Mouse (Mus musculus) cerebellum, adult 2 months (tissue): ENCODE data around the gene Garem2. TPM values are rescaled to one million over a fixed set of nuclear protein-coding genes. Genes with fewer than 3 reads are reported as not detected.

ENCODE experiments used
- DNase-seq, 2 experiments: peaks; one replicate each; pipeline ENCODE4 v3.0.0; 2021
- H3K27ac ChIP-seq: fragments of 200-500 bp; 2 replicates; pipeline ENCODE4 v1.5.1; 2012; ENCODE audit warnings: low read length, control low read depth, inconsistent platforms; ENCODE audit not compliant: insufficient read depth
- H3K27me3 ChIP-seq: fragments of 200-500 bp; 2 replicates; pipeline ENCODE4 v1.6.1; 2012; ENCODE audit warnings: inconsistent platforms, mild to moderate bottlenecking, low read length, moderate library complexity; ENCODE audit not compliant: control insufficient read depth, insufficient read depth
- H3K4me1 ChIP-seq: fragments of 200-500 bp; 2 replicates; pipeline ENCODE4 v1.6.1; 2011; ENCODE audit warnings: low read length; ENCODE audit not compliant: control insufficient read depth, insufficient read depth
- H3K4me3 ChIP-seq: fragments of 200-500 bp; replicated peaks from 2 replicates; pipeline ENCODE3; 2011; ENCODE audit warnings: mild to moderate bottlenecking, low read depth, low read length, control low read depth; ENCODE audit not compliant: insufficient read depth
- CTCF ChIP-seq: fragments of 200-500 bp; IDR thresholded peaks from 2 replicates; pipeline ENCODE4 v1.5.1; 2011; ENCODE audit warnings: low read depth, mild to moderate bottlenecking, control low read depth, low read length, moderate library complexity, borderline replicate concordance; ENCODE audit not compliant: insufficient read depth
- POLR2A ChIP-seq: fragments of 200-500 bp; IDR thresholded peaks from 2 replicates; pipeline ENCODE4 v1.6.1; 2011; ENCODE audit warnings: low read length, control low read depth, borderline replicate concordance; ENCODE audit not compliant: insufficient read depth
- WGBS: fragments of 180-500 bp; shearing (Covaris S2); methylation state at CpG from one replicate; pipeline ENCODE4 v1.1.7; 2018; 5-methylcytosine and 5-hydroxymethylcytosine counted together
- polyA plus RNA-seq: library from polyadenylated mRNA; depleted of rRNA; stranded (reverse); fragments of >200 nt; gene quantifications from 2 replicates; pipeline ENCODE4 v1.2.3, GENCODE M21; 2012

Gene Garem2
- polyA plus RNA-seq, 1 experiment, result 25.6 TPM

DNA sequence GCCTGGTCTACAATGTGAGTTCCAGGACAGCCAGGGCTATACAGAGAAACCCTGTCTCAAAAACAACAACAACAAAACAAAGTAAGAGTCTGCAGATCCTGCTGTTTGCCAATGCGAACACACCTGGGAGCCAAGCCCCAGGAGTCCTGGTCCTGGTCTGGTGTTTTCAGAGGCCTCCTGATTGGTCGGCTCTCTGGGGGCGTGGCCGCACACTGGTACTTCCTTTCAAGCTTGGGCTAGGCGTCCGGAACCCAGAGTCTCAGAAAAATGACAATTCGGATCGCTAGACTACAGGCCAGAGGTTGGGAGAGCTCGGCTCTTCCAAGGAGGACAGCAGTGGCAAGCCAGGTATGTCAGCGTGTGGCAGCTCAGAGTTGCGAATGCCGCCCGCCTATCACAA is 12.3 kb upstream of the Garem2 start:
- no peak overlapping the region for H3K4me3 ChIP-seq
- no peak overlapping the region for H3K27ac ChIP-seq
- no peaks in the 10 kb centered on the region for H3K27me3 ChIP-seq
- WGBS, result 66% methylated on average over 13 of the region's 13 CpGs
- TF ChIP-seq POLR2A (no peak), CTCF (no peak)
- H3K4me1 ChIP-seq, result peaks cover 7% of the 10 kb centered on the region
- no peak for DNase-seq

DNA sequence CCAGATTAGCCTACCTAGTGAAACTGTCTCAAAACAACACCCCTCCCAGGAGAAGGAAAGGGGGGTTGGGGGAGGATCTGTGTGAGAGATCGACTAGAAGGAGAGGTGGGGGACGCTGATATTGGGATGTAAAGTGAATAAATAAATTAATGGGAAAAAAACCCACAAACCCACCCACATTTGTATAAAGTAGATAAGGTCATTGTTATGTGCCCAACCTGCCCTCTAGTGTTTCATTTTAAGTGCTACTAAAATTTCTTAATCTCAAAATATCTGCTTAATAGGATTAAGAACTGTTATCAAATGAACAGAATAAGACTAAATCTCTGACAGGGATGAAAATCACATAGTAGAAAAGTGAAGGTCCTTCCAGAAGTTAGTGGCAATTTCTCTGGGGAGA is 10.6 kb upstream of the Garem2 start:
- TF ChIP-seq CTCF (no peak), POLR2A (no peak)
- H3K4me3 ChIP-seq, result no peak overlapping the region
- no peak overlapping the region for H3K27ac ChIP-seq
- peaks cover 7% of the 10 kb centered on the region for H3K4me1 ChIP-seq
- H3K27me3 ChIP-seq, result no peaks in the 10 kb centered on the region
- DNase-seq, result no peak
- 62% methylated on average over 2 of the region's 2 CpGs for WGBS

GRCm38 (mm10) chr5:30095731-30096130 is 9.2 kb upstream of the Garem2 start:
- TF ChIP-seq POLR2A (no peak), CTCF (no peak)
- Histone ChIP-seq H3K4me3 (no peak overlapping the region), H3K4me1 (peaks cover 7% of the 10 kb centered on the region), H3K27ac (no peak overlapping the region), H3K27me3 (no peaks in the 10 kb centered on the region)
- 32% methylated on average over 6 of the region's 6 CpGs for WGBS
- DNase-seq, result peak; percentile 53 to 70

DNA sequence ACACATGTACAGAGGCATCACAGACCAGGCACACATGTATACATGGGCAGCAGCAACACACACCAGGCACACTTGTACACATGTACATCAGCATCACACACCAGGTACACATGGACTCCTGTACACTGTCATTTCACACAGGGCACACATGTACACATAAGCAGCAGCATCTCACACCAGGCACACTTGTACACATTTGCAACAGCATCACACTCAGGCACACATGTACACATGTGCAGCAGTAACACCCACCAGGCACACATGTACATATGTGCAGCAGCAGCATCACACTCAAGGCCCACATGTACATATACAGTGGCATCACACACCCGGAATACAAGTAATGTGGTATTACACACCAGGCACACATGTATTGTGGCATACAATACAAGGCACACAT is 6.7 kb upstream of the Garem2 start:
- WGBS, result 95% methylated on average over 1 of the region's 1 CpGs

GRCm38 (mm10) chr5:30103340-30103739 is 1.6 kb upstream of the Garem2 start:
- H3K4me1 ChIP-seq, result no peaks in the 10 kb centered on the region
- no peak overlapping the region for H3K4me3 ChIP-seq
- peaks cover 7% of the 10 kb centered on the region; the same call in 1 of the 2 replicates for H3K27me3 ChIP-seq
- TF ChIP-seq POLR2A, result no peak
- no peak for TF ChIP-seq CTCF
- H3K27ac ChIP-seq, result no peak overlapping the region
- WGBS, result 73% methylated on average over 3 of the region's 3 CpGs
- no peak for DNase-seq

More for the DNA sequence above, 6.7 kb upstream of the Garem2 start:
- H3K27me3 ChIP-seq, result no peaks in the 10 kb centered on the region
- no peak for TF ChIP-seq CTCF
- no peak for TF ChIP-seq POLR2A
- H3K4me1 ChIP-seq, result peaks cover 7% of the 10 kb centered on the region
- DNase-seq, result no peak
- no peak overlapping the region for H3K27ac ChIP-seq
- H3K4me3 ChIP-seq, result no peak overlapping the region

DNA sequence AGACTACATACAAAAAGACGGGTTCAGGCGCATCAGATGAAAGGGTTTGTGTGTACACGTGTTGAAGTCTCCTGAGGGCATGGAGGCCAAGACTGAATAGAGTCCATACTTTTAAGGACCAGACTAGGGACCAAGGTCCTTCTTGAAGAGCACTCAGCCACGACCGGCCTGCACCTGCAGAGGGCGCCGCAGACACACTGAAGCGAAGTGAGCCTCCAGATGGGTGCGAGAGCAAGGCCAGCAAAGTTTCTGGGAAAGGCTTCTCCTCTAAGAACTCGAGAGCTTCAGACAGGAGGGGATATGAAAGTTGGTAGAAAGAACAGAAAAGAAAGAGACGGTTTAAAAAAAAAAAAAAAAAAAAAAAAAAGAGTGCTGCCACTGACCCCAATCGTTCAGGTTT is 622 bp upstream of the Garem2 start:
- WGBS, result 5% methylated on average over 12 of the region's 12 CpGs
- peak; percentile 37 to 46 for DNase-seq
- Histone ChIP-seq H3K4me1 (no peaks in the 10 kb centered on the region), H3K27me3 (peaks cover 7% of the 10 kb centered on the region; the same call in 1 of the 2 replicates), H3K4me3 (no peak overlapping the region), H3K27ac (no peak overlapping the region)
- TF ChIP-seq POLR2A (no peak), CTCF (peak; percentile 66)

- Histone ChIP-seq H3K27ac (peak within 1 kb of the TSS; percentile 1; the same call in 1 of the 2 replicates), H3K4me1 (no peaks in the 10 kb centered on the region), H3K27me3 (peaks cover 7% of the 10 kb centered on the region; the same call in 1 of the 2 replicates), H3K4me3 (peak within 1 kb of the TSS; percentile 50)
- DNase-seq, result peak in 1 of 2 experiments; percentile 38
- WGBS, result 3% methylated on average over 29 of the region's 29 CpGs
- TF ChIP-seq CTCF (no peak), POLR2A (no peak)
Observed at GRCm38 (mm10) chr5:30105668-30106300, 823 bp downstream of the Garem2 start, which contains the start of gene 3110082J24Rik. Gene 3110082J24Rik, minus strand, starts transcription at chr5:30106086.

GRCm38 (mm10) chr5:30106756-30107155 is 1.8 kb downstream of the Garem2 start:
- H3K4me1 ChIP-seq, result no peaks in the 10 kb centered on the region
- TF ChIP-seq POLR2A, result no peak
- no peak for TF ChIP-seq CTCF
- 47% methylated on average over 2 of the region's 2 CpGs for WGBS
- H3K27ac ChIP-seq, result no peak overlapping the region
- peaks cover 7% of the 10 kb centered on the region; the same call in 1 of the 2 replicates for H3K27me3 ChIP-seq
- no peak overlapping the region for H3K4me3 ChIP-seq
- no peak for DNase-seq

GRCm38 (mm10) chr5:30107186-30107585 is 2.2 kb downstream of the Garem2 start:
- peaks cover 7% of the 10 kb centered on the region; the same call in 1 of the 2 replicates for H3K27me3 ChIP-seq
- no peak overlapping the region for H3K4me3 ChIP-seq
- H3K27ac ChIP-seq, result no peak overlapping the region
- 20% methylated on average over 7 of the region's 7 CpGs for WGBS
- no peak for TF ChIP-seq POLR2A
- TF ChIP-seq CTCF, result no peak
- no peaks in the 10 kb centered on the region for H3K4me1 ChIP-seq
- no peak for DNase-seq
